Mouse (Mus musculus): ENCODE results near the gene Mthfr.

The Mthfr gene

DNA sequence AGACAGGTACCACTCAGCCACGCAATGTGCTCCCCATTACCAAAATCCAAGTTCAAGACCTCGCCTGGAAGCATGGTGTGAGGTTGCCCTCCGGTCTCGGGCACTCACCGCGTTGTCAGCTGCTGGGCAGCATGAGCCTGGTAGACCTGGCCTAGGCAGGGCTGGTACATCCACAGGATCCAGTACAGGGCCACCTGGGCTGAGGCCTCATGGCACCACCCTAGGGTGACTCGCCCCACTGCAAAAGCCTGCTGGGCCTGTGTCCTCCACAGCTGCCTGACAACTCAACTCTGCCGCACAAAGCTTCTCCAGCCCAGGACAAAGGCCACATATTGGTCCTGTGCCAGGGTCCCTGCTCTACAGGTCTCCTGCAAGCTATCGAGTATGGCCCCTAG, 22.2 kb downstream of the Mthfr start:
- no peak for DNase-seq (ENCODE audit: extremely low read depth, low read depth)

DNA sequence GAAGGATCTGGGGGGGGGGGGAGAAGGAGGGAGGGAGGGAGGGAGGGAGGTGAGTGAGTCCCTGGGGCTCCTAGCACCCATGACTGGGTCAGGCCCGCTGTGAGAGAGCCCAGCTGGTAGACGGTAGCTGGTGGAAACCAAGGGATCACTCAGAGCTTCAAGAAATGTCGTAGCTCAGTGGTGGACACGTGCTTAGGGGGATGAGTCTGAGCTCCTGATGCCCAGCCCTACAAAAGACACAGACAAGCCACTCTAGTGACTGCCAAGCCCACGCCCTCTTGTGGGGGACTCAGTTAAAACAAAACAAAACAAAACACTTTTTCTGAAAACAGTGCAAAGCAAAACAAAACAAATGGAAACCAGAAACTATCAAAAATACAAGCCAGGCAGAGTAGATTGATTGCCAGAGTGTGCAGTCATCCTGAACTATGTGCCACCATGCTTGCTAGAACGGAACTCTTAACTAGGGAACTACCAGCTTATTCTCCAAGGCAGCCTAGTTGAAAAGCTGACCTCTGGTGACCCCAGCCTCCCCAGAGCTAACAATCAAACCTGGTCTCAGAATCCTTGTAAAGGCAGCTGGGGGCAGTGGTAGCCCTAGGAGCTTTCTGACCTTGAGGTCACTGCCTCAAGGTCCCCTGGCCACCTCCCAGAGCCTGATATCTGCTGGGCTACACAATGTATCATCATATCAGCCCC, 27.0 kb downstream of the Mthfr start:
- no peak for DNase-seq (ENCODE audit: extremely low read depth, low read depth)

DNA sequence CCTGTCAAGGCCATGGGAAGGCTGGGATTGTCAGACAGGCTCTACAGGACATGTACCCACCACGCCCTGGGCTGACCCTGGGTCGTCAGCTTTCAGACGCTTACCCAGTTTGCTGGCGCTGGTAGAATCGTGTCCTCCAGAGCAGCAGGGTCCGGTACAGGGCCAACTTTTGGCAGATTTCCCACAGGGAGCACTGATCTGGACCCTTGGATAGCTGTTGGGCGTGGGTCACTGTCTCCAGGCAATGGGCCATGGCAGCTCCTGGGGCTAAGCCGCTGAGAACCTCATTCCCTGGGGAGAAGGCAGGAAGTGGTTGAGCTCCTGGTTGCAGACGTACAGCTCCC, 27.5 kb downstream of the Mthfr start:
- no peak for DNase-seq (ENCODE audit: extremely low read depth, low read depth)

DNA sequence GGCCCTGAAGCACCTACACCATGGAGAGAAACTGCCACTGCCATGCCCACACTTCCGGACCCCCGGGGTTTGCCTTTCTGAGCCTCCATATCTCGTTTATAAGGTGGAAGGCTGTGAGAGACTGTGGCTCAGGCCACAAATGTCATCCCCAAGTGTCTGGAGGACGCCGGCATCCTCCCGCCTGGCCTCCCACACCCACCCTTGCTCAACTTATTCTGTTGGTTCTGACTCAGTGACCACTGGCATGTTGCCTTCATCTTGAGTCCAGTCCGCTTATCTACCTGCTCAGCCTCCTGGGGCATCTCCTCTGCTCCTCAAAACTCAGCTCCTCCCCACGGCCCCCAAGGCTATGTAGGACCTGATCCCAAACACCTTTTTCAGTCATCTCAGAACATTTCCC, 28.5 kb downstream of the Mthfr start:
- no peak for DNase-seq (ENCODE audit: extremely low read depth, low read depth)

DNA sequence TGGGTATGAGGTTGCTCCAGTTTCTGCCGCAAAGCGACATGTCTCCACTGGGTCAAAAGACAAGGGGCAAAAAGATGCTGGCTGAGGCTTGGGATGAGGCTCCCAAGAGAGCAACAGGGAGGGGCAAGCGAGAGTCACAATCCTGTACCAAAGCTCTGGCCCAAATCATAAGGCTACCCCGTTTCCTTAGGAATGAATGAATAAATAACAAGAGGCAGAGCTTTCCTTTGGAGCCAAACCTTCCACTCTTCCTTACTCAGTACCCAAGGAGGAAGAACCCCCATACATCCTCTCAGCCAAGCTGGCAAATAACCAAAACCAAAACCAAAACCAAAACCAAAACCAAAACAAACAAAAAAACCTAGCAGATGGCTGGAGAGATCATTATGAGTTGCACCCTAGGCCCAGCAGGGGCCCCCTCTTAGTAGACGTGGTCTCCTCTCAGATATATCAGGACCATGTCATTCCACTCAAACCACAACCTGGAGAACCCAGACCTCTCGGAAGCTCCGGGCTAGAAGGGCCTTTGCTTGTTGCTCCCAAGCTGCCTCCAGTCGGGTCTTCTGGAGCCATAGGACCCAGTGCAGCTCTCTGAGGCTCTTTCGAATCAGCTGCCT, 30.8 kb downstream of the Mthfr start:
- DNase-seq (ENCODE audit: extremely low read depth, low read depth) = no peak

DNA sequence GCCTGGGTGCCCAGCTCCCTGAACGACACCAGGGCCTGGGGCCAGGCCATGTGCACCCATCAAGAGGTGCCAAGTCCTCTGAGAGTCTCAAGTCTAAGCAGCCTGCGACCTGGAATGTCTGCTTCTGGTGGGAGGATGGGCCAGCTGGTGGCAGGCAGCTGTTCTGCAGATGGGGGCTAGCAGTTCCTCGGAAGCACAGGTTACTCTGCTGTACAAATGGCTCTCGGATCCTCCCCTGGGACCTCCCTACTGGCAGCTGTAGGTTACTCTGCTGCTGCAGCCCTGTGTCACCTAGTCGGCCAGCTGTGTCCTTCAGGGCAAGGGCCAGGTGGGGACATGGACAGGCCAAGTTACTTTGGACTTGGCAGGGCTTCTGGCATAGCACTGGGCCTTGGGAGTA, 32.6 kb downstream of the Mthfr start:
- no peak for DNase-seq (ENCODE audit: extremely low read depth, low read depth)

DNA sequence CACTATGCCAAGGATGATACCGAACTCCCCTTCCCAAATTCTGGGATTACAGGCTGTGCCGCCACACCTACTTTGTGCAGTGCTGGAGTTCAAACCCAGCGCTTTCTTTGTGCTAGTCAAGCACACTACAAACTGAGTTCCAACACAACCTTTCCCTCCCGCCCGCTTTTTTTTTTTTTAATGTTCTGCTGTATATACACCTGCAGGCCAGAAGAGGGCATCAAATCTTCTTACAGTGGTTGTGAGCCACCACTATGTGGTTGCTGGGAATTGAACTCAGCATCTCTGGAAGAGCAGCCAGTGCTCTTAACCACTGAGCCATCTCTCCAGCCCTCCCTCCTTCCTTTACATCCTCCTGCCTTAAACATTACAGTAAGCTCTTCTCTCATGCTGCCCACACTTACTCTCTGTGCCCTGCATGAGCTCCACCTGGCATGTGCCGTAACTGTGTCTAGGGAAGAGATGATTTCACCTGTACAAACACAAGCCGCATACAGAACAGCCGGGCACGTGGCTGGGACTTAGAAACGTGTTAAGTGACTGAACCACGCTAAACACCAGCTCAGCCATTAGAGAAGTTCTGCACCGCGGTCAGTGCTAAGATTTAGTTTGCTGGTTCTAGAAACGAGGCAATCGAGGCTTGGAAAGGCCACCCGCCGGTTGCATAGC, 35.8 kb downstream of the Mthfr start:
- DNase-seq (ENCODE audit: extremely low read depth, low read depth) = peak; percentile 47

DNA sequence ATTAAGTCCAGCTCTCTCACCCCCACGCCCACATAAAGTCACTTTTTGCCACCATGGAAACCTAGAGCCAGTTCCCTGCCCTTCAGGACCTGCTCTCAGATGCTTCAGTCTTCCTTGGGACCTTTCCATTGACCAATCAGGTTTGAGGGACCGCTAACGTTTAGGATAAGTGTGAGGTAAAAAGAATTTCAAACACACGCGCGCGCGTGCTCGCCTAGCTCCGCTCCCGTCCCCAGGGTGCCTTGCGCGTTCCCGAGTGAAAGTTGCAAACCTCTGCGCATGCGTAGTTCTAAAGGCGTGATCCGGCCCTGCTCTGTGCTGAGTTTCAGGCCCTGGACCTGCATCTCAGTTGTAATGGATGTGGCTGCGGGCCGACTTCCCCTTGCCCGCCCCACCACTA, 36.4 kb downstream of the Mthfr start:
- peak; percentile 49 for DNase-seq (ENCODE audit: extremely low read depth, low read depth)

DNA sequence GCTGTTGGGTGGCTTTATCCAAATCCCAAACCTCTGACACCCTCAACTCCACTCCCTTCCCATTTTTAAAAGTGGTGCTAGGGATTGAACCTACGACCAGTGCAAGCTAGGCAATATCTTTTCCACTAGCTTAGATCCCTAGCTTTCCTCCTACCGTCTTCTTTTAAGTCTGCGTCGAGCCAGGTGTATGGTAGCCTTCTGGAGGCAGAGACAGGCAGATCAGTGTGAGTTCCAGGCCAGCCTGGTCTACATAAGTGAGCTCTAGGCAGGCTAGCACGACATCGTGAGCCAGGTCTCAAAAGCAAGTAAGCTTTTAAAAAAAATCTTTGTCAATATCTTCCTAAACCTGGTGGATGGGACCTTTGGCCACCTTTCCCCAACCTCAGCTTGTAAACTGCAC, 37.0 kb downstream of the Mthfr start:
- DNase-seq (ENCODE audit: extremely low read depth, low read depth) = no peak

DNA sequence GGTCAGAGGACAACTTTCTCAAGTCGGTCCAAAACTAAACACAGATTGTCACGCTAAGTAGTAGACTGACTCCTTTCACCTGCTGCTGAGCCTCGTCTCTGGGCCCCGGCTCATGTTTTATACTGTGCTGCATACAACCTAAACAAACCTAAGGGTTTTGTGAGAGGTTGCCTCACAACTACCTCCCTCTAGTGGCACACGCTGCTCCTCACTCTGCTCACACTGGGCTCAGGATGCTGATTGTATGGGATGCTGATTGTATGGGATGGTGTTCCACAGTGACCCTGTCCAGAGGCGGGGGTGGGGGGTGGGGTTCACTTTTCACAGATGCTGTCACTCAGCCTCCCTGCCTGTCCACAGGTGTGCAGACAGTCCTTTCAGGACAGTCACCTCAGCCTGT, 40.3 kb downstream of the Mthfr start:
- no peak for DNase-seq (ENCODE audit: extremely low read depth, low read depth)

DNA sequence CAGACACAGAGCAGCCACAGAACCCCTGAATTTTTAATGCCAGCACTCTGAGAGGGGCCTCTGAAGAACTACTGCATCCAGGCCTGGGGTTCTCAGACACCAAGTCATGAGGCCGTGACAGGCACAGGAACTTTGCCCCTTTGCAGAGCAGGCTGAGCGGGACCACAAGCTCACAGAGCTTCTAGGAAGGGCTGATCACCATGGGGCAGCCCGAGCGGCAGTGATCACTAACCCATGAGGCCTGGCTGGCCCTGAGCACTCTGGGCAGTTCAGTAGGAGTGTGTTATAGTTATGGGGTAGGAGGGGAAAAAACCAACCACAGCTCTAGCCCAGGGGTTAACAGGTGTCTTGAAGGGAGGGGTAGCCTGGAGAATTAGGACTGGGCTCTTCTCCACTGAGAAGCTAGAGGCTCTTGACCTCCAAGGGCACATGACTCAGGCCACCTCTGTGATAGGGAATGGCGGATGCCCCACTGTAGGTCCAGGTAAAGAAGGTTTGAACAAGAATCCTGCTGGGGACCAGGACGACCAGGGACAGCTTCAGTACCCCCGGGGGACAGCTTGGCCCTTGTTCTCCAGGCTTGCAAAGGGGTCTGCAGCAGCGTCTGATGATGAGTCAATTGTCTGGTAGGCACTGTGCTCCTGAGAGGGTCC, 41.2 kb downstream of the Mthfr start:
- no peak for DNase-seq (ENCODE audit: extremely low read depth, low read depth)

DNA sequence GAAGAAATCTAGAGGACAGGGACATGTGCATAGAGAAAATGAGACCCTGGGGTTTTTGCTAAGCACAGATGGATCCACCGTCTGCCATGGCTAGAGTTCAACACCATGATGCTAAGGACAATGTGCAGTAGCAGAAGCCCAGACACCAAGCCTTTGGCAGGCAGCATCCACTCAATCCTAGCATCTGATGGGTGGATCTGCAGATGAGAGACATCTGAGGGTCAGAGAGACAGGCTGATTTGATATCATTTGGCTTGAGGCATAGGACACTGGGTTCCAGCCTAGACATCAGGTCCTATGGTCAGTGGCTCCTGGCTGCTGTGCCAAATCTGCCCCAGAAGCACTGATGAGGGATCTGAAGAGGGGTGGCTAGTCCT, 41.7 kb downstream of the Mthfr start:
- no peak for DNase-seq (ENCODE audit: extremely low read depth, low read depth)

DNA sequence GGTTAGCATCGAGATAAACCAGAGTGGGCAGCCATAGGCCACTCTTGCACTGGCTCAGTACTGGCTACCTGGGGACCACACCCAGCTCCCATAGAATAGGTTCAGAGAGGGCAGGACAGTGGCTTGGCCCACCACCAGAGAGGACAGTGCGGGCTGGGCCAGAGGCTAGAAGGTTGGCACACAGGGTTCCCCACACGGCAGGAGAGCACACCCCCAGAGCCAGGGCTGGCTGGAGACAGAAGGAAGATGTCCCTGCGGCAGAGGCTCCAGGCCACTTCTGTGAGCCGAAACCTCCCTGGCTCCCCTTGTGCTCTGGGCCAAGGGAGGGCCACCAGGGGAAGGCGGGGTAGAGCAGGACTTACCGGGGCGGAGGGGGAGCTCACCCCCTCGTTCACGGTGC, 42.3 kb downstream of the Mthfr start:
- no peak for DNase-seq (ENCODE audit: extremely low read depth, low read depth)

DNA sequence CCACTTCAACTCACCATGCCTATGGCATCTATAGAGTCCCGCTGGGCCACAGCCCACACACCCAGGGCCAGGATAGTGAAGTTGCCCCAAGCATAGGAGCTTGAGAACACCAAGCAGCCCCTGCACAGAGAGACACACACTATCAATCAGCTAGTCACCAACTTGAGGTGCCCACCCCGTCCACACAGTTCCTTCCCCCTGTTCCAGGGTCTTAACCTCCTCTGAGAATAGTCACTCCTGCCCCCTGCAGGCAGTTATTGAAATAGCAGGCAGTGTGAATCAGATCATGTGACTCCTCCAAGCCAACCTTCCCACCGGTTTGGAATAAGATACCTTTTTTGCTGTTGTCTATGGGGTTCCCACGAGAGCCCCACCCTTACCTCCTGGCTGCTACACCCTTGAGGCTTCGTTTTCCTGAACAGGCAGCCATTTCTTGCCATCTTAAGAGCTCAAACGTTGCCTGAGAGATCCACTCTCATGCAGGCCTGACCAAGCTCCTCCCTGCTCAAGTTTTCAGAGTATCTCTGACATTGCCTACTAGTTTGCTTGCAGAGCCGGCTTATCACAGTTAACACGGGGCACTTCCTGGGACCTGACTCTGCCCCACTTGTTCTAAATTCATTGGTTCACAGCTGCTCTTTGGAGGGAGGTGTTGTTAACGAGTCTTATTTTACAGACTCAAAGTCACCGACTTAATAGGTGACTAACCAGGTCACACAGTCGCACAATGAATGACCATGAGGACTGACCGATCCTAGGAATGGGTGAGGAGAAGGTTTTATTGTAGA, 43.6 kb downstream of the Mthfr start:
- DNase-seq (ENCODE audit: extremely low read depth, low read depth) = peak; percentile 91

DNA sequence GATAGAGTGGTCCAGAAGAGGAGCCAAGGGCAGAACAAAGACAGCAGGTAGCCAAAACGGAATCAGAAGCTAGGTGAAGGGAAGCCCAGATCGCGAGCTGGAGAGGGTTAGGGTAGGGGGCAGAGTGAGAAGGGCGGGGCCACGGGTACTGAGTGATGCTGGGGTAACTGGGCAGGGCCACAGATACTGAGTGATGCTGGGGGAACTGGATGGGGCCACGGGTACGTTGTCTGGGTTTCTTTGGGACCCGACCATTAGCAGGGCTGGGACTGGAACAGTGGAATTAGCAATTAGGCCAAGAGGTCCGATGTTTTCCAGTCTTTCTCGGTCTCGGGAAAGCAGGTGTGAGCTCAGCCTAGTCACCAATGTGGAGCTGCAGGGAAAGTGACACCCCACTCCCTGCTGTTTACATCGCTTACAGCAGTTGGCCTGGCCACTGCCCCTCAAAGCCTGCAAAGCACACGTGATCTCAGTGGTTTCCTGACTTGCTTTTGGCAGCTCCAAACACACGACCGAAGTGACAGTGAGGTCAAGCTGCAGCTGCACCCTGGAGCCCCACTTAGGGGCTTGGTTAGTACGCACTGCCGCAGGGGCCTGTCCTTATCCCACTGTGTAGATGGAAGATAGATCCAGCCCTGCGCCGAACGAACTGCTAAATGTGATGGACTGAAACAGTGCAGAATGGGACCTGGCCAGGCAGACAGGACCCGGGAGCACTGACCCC, 44.5 kb downstream of the Mthfr start:
- DNase-seq (ENCODE audit: extremely low read depth, low read depth) = peak; percentile 57

DNA sequence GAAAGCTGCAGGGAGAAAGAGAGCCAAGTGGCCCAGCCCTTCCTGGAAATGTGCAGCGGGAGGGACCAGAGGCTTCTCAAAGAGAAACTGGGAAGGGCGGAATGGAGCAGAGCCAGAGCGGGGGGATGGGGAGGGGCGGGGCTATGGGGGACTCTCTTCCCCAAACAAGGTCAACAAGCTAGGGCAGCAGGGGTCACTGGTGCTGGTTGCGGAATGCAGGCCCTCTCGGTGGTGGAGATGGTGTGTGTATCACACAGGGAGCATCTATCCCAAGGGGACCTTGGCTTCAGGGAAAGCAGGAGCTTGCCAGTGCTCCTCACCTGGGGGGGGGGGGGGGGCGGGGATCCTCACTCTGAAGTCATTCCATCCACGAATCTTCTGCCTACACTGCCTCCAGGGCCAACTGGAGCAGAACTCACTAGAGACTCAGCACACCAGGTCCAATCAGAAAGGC, 45.4 kb downstream of the Mthfr start:
- DNase-seq (ENCODE audit: extremely low read depth, low read depth) = no peak

DNA sequence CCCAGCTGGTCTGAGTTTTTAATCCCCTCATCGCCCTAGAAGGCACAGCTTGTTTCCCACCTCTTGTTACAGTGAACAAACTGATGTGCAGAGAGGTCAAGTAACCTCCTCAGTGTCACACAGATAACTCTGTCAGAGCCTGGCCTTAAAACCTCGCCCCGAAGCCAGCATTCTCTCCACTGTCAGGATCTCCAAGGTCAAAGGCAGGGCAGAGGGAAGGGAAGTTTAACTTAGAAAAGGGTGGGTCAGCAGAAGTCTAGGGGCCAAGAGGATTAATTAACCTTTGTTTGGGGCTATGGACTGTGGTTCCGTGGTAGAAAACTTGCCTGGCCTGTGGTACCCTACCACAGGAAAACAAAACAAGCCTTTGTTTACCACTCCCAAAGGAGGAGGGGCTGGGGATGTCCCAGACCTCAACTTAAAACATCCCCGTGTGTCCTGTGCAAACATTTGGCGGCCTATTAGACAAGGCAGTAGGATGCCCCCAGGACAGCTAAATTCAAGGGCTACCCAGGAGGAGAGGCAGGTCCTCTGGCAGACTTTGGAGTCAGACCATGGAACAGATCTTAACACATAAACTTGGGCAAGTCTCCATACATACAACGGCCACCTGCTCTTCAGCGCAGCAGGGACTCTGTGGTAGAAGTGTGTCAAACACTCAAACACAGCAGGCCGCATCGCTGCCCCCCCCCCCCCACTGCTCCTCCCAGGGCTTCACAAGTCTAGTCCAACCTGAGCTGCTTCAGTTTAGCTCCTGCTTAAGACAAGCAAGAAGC, 46.4 kb downstream of the Mthfr start:
- DNase-seq (ENCODE audit: extremely low read depth, low read depth) = no peak

DNA sequence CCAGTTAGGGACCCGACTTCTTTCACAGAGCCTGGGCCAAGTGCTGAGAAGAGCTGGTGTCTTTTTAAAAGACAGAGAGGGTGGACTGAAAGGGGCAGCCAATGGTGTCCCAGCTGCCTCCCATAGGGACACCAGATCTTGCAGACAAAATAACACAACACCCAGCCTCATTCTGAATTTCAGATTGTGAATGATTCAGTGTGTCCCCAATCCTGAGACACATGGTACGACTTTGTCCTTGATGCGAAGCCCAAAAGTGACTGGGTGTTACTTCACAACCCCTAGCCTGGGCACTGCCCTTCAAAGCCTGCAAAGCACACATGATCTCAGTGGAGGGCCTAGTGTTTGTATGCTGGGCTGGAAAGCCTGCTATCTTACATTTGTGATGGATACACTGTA, 47.0 kb downstream of the Mthfr start:
- no peak for DNase-seq (ENCODE audit: extremely low read depth, low read depth)

DNA sequence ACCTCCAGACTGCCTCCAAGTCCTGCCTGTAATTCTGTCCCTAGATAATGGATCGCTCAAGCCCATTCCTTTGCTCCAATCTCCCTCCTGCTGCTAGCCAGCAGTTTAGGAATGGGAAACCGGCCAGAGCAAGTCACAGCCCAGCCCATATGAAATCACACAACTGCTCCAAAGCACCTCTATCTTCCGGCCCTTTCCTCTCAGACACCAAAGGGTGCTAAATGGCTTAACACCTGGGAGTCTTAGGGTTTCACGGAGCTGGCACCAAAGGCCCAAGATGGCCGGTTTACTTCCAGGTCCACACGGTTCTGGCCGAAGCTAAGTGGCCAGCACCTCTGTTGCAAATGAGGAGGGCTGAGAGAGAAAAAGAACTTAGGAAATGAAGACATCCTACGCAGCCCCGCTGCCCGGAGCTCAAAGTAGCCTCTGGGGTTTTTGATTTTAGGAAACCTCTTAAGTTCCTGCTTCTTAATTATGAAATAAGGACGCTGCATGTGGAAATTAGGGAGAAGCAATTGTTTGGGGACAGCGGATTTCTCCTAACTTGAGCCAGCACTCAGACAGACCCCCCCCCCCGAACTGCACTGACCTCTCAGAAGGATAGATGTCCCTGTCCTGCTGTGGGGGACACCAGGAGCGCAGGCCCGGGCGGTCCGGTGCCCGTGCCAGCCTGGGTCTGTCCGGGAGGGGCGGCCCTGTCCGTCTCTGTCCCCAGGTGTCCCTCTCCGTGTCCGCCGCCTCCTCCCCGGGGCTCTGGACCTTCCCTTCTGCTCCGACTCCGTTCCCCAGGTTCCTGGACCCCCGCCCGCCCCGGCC, 48.4 kb downstream of the Mthfr start:
- no peak for DNase-seq (ENCODE audit: extremely low read depth, low read depth)

All from MEL-GATA-1-ER (cell line).